Mouse (Mus musculus): ENCODE measurements around the gene Inhbe.

GRCm38 (mm10) chr10:127350594-127351284, 3.5 kb downstream of the Inhbe start:
- TF ChIP-seq CTCF (IDR thresholded peaks at IDR 0.05; ENCODE audit: low read depth, low read length) (peak; percentile 58), GATA1 (IDR thresholded peaks at IDR 0.05; ENCODE audit: borderline replicate concordance, low read length) (no peak)
